Mouse (Mus musculus): ENCODE data around the gene Abat. TPM values are rescaled to one million over a fixed set of nuclear protein-coding genes. Genes with fewer than 3 reads are reported as not detected.
"Not testable (repeated sequence)": the region's sequence is repeated elsewhere in the genome, so short reads cannot be mapped to it uniquely, and the experiment has no call there.

The Abat gene
- polyA plus RNA-seq, 1 experiment from 2014 or later, result 84.9 TPM

DNA sequence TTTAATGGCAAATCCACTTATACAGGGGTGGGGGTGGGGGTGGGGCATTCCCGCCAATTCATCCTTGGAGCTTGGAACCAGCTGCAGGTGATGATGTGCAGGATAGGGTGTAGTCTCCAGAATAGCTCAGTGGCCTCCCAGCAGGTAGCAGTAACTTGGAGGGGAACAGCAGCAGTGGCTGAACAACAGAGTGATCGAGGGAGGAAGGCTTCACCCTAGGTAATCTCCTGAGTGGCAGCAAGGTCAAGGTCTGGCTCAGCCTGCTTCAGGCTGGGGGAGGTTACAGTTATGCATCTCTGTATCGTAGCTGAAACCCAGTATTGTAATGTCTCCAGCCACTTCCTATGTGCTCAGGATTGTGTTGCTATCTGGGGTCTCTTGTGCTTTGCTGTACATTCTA is 49.6 kb downstream of the Abat start:
- not testable (repeated sequence) for H3K36me3 ChIP-seq (ENCODE audit: control insufficient read depth, insufficient read depth, low read length); H3K9ac ChIP-seq (replicated peaks; ENCODE audit: low read depth, low read length); H3K4me3 ChIP-seq (ENCODE audit: low read depth, low read length); H3K9me3 ChIP-seq (ENCODE audit: control insufficient read depth, low read length); ATAC-seq (ENCODE audit: low read depth); H3K4me2 ChIP-seq (ENCODE audit: low read depth, low read length); H3K27me3 ChIP-seq (ENCODE audit: control insufficient read depth, insufficient read depth, low read length); H3K27ac ChIP-seq (ENCODE audit: low read depth, low read length)
- peaks cover 15% of the 10 kb centered on the region for H3K4me1 ChIP-seq (ENCODE audit: control insufficient read depth, insufficient read depth, low read length)
- WGBS, result 75% methylated on average over 3 of the region's 3 CpGs

GRCm38 (mm10) chr16:8564836-8565235 is 51.6 kb downstream of the Abat start:
- Histone ChIP-seq H3K9me3 (ENCODE audit: control insufficient read depth, low read length) (peaks cover 4% of the 10 kb centered on the region; the same call in 1 of the 2 replicates), H3K4me3 (ENCODE audit: low read depth, low read length) (no peak overlapping the region), H3K27me3 (ENCODE audit: control insufficient read depth, insufficient read depth, low read length) (no peaks in the 10 kb centered on the region), H3K4me2 (ENCODE audit: low read depth, low read length) (no peak overlapping the region), H3K4me1 (ENCODE audit: control insufficient read depth, insufficient read depth, low read length) (peaks cover 15% of the 10 kb centered on the region), H3K9ac (replicated peaks; ENCODE audit: low read depth, low read length) (no peak overlapping the region), H3K27ac (ENCODE audit: low read depth, low read length) (no peak overlapping the region), H3K36me3 (ENCODE audit: control insufficient read depth, insufficient read depth, low read length) (no peaks in the 10 kb centered on the region)
- WGBS, result 93% methylated on average over 2 of the region's 2 CpGs
- no peak for ATAC-seq (ENCODE audit: low read depth)

- ATAC-seq (ENCODE audit: low read depth), result peak; percentile 32; the same call in 1 of the 2 replicates
- Histone ChIP-seq H3K4me1 (ENCODE audit: control insufficient read depth, insufficient read depth, low read length) (peaks cover 15% of the 10 kb centered on the region), H3K27ac (ENCODE audit: low read depth, low read length) (peak overlapping the region; percentile 36; the same call in 1 of the 2 replicates)
Observed at GRCm38 (mm10) chr16:8565539-8565938, 52.3 kb downstream of the Abat start.

GRCm38 (mm10) chr16:8566115-8566711 is 53.0 kb downstream of the Abat start:
- 4% methylated on average over 3 of the region's 3 CpGs for WGBS
- peaks cover 15% of the 10 kb centered on the region for H3K4me1 ChIP-seq (ENCODE audit: control insufficient read depth, insufficient read depth, low read length)

More at GRCm38 (mm10) chr16:8565539-8565938, 52.3 kb downstream of the Abat start:
- Histone ChIP-seq H3K36me3 (ENCODE audit: control insufficient read depth, insufficient read depth, low read length) (no peaks in the 10 kb centered on the region), H3K9me3 (ENCODE audit: control insufficient read depth, low read length) (no peaks in the 10 kb centered on the region), H3K27me3 (ENCODE audit: control insufficient read depth, insufficient read depth, low read length) (no peaks in the 10 kb centered on the region), H3K4me2 (ENCODE audit: low read depth, low read length) (no peak overlapping the region), H3K4me3 (ENCODE audit: low read depth, low read length) (no peak overlapping the region), H3K9ac (replicated peaks; ENCODE audit: low read depth, low read length) (no peak overlapping the region)
- WGBS, result 74% methylated on average over 2 of the region's 2 CpGs

DNA sequence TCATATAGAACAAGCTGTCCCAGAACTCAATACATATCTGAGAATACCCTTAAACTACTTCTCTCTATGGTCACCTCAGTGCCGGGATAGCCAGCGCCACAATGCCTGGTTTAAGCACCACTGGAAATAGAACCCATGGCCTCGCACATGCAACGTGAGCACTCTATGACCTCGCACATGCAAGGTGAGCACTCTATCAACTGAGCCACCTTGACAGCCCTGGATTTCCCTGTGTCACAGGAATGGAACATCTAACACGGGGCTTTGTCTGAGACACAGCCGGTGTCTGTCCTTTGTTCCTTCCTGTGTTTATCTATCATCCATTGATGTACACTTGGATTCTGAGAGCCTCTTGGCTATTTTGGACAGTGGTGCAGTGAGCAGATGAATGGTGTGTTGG is 55.7 kb downstream of the Abat start:
- peaks cover 15% of the 10 kb centered on the region for H3K4me1 ChIP-seq (ENCODE audit: control insufficient read depth, insufficient read depth, low read length)
- H3K27me3 ChIP-seq (ENCODE audit: control insufficient read depth, insufficient read depth, low read length), result no peaks in the 10 kb centered on the region
- 83% methylated on average over 7 of the region's 7 CpGs for WGBS
- H3K4me2 ChIP-seq (ENCODE audit: low read depth, low read length), result no peak overlapping the region
- no peak overlapping the region for H3K9ac ChIP-seq (replicated peaks; ENCODE audit: low read depth, low read length)
- H3K4me3 ChIP-seq (ENCODE audit: low read depth, low read length), result no peak overlapping the region
- no peaks in the 10 kb centered on the region; the same call in 1 of the 2 replicates for H3K36me3 ChIP-seq (ENCODE audit: control insufficient read depth, insufficient read depth, low read length)
- no peak for ATAC-seq (ENCODE audit: low read depth)
- no peaks in the 10 kb centered on the region for H3K9me3 ChIP-seq (ENCODE audit: control insufficient read depth, low read length)
- no peak overlapping the region for H3K27ac ChIP-seq (ENCODE audit: low read depth, low read length)

More at GRCm38 (mm10) chr16:8566115-8566711, 53.0 kb downstream of the Abat start:
- H3K27ac ChIP-seq (ENCODE audit: low read depth, low read length), result peak overlapping the region; percentile 48
- no peaks in the 10 kb centered on the region for H3K36me3 ChIP-seq (ENCODE audit: control insufficient read depth, insufficient read depth, low read length)
- no peak overlapping the region for H3K4me3 ChIP-seq (ENCODE audit: low read depth, low read length)
- no peak overlapping the region for H3K9ac ChIP-seq (replicated peaks; ENCODE audit: low read depth, low read length)
- peak; percentile 80 for ATAC-seq (ENCODE audit: low read depth)
- H3K27me3 ChIP-seq (ENCODE audit: control insufficient read depth, insufficient read depth, low read length), result no peaks in the 10 kb centered on the region
- H3K4me2 ChIP-seq (ENCODE audit: low read depth, low read length), result no peak overlapping the region
- H3K9me3 ChIP-seq (ENCODE audit: control insufficient read depth, low read length), result no peaks in the 10 kb centered on the region

DNA sequence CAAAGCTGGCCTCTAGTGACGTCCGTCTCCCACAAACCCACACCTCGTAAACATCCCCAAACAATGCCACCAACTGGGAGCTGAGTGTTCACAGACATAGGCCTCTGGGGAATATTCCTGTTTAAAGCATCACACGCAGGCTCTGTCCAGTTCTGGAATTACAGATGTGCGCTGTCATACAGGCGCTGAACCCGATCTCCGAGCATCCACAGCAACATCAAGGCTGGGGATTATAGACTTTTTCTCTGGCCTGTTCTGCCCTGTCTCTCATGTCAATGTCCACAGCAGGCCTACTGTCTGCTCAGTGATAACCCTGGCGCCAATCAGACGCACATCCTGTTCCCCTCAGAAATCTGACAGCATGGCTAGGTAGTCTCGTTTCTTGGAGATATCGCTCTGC is 57.1 kb downstream of the Abat start:
- WGBS, result 74% methylated on average over 12 of the region's 12 CpGs
- ATAC-seq (ENCODE audit: low read depth), result no peak
- peaks cover 15% of the 10 kb centered on the region for H3K4me1 ChIP-seq (ENCODE audit: control insufficient read depth, insufficient read depth, low read length)
- no peaks in the 10 kb centered on the region for H3K9me3 ChIP-seq (ENCODE audit: control insufficient read depth, low read length)
- no peak overlapping the region for H3K27ac ChIP-seq (ENCODE audit: low read depth, low read length)
- no peak overlapping the region for H3K4me2 ChIP-seq (ENCODE audit: low read depth, low read length)
- no peaks in the 10 kb centered on the region for H3K27me3 ChIP-seq (ENCODE audit: control insufficient read depth, insufficient read depth, low read length)
- H3K4me3 ChIP-seq (ENCODE audit: low read depth, low read length), result no peak overlapping the region
- no peak overlapping the region for H3K9ac ChIP-seq (replicated peaks; ENCODE audit: low read depth, low read length)
- H3K36me3 ChIP-seq (ENCODE audit: control insufficient read depth, insufficient read depth, low read length), result peaks cover 7% of the 10 kb centered on the region; the same call in 1 of the 2 replicates

GRCm38 (mm10) chr16:8570901-8571615 is 57.8 kb downstream of the Abat start:
- no peak overlapping the region for H3K4me3 ChIP-seq (ENCODE audit: low read depth, low read length)
- WGBS, result 85% methylated on average over 11 of the region's 11 CpGs
- no peak for ATAC-seq (ENCODE audit: low read depth)

GRCm38 (mm10) chr16:8573041-8573440 is 59.8 kb downstream of the Abat start:
- Histone ChIP-seq H3K27me3 (ENCODE audit: control insufficient read depth, insufficient read depth, low read length) (no peaks in the 10 kb centered on the region), H3K4me1 (ENCODE audit: control insufficient read depth, insufficient read depth, low read length) (no peaks in the 10 kb centered on the region), H3K9me3 (ENCODE audit: control insufficient read depth, low read length) (no peaks in the 10 kb centered on the region), H3K4me3 (ENCODE audit: low read depth, low read length) (no peak overlapping the region), H3K36me3 (ENCODE audit: control insufficient read depth, insufficient read depth, low read length) (peaks cover 7% of the 10 kb centered on the region; the same call in 1 of the 2 replicates), H3K4me2 (ENCODE audit: low read depth, low read length) (no peak overlapping the region), H3K27ac (ENCODE audit: low read depth, low read length) (no peak overlapping the region), H3K9ac (replicated peaks; ENCODE audit: low read depth, low read length) (no peak overlapping the region)
- 80% methylated on average over 4 of the region's 4 CpGs for WGBS
- ATAC-seq (ENCODE audit: low read depth), result no peak

More at GRCm38 (mm10) chr16:8570901-8571615, 57.8 kb downstream of the Abat start:
- H3K27ac ChIP-seq (ENCODE audit: low read depth, low read length), result no peak overlapping the region
- H3K36me3 ChIP-seq (ENCODE audit: control insufficient read depth, insufficient read depth, low read length), result peaks cover 7% of the 10 kb centered on the region; the same call in 1 of the 2 replicates
- H3K4me1 ChIP-seq (ENCODE audit: control insufficient read depth, insufficient read depth, low read length), result peaks cover 8% of the 10 kb centered on the region
- no peaks in the 10 kb centered on the region for H3K27me3 ChIP-seq (ENCODE audit: control insufficient read depth, insufficient read depth, low read length)
- H3K9me3 ChIP-seq (ENCODE audit: control insufficient read depth, low read length), result no peaks in the 10 kb centered on the region
- H3K4me2 ChIP-seq (ENCODE audit: low read depth, low read length), result no peak overlapping the region
- no peak overlapping the region for H3K9ac ChIP-seq (replicated peaks; ENCODE audit: low read depth, low read length)

- H3K27me3 ChIP-seq (ENCODE audit: control insufficient read depth, insufficient read depth, low read length), result no peaks in the 10 kb centered on the region
- no peaks in the 10 kb centered on the region for H3K9me3 ChIP-seq (ENCODE audit: control insufficient read depth, low read length)
- H3K4me1 ChIP-seq (ENCODE audit: control insufficient read depth, insufficient read depth, low read length), result no peaks in the 10 kb centered on the region
- no peak overlapping the region for H3K27ac ChIP-seq (ENCODE audit: low read depth, low read length)
- H3K9ac ChIP-seq (replicated peaks; ENCODE audit: low read depth, low read length), result no peak overlapping the region
- ATAC-seq (ENCODE audit: low read depth), result no peak
- H3K4me3 ChIP-seq (ENCODE audit: low read depth, low read length), result no peak overlapping the region
- no peak overlapping the region for H3K4me2 ChIP-seq (ENCODE audit: low read depth, low read length)
- 27% methylated on average over 3 of the region's 3 CpGs for WGBS
- H3K36me3 ChIP-seq (ENCODE audit: control insufficient read depth, insufficient read depth, low read length), result peaks cover 12% of the 10 kb centered on the region; the same call in 1 of the 2 replicates
Observed at GRCm38 (mm10) chr16:8573751-8574150, 60.5 kb downstream of the Abat start.
